Mouse (Mus musculus) lung, embryonic 16.5 days (tissue): ENCODE data around the gene Ppfibp2. TPM values are rescaled to one million over a fixed set of nuclear protein-coding genes. Genes with fewer than 3 reads are reported as not detected.
A peak's percentile ranks its signal among the peaks of the same experiment; 100 is the strongest.

Experiments
- ATAC-seq: fragments of 200-750 bp; cut with Nextera tagmentation; 2 replicates; pipeline ENCODE4 v1.8.0; 2017; ENCODE audit warnings: low read depth, mild to moderate bottlenecking, moderate library complexity
- H3K27ac ChIP-seq: fragments of 300-500 bp; sonication (generic); 2 replicates; pipeline ENCODE4 v1.5.1; 2014; ENCODE audit warnings: mild to moderate bottlenecking, control low read depth, low read length
- H3K27me3 ChIP-seq: fragments of 300-500 bp; sonication (generic); 2 replicates; pipeline ENCODE4 v1.6.1; 2014; ENCODE audit warnings: low read depth, low read length, mixed read lengths; ENCODE audit not compliant: control insufficient read depth, insufficient read depth
- H3K36me3 ChIP-seq: fragments of 300-500 bp; sonication (generic); 2 replicates; pipeline ENCODE4 v1.6.1; 2014; ENCODE audit warnings: low read length; ENCODE audit not compliant: control insufficient read depth, insufficient read depth
- H3K4me1 ChIP-seq: fragments of 300-500 bp; sonication (generic); replicated peaks from 2 replicates; pipeline ENCODE4 v1.6.1; 2014; ENCODE audit warnings: low read length, mixed read lengths; ENCODE audit not compliant: control insufficient read depth, insufficient read depth
- H3K4me2 ChIP-seq: fragments of 300-500 bp; sonication (generic); 2 replicates; pipeline ENCODE4 v1.6.1; 2014; ENCODE audit warnings: low read depth, low read length, control low read depth
- H3K4me3 ChIP-seq: fragments of 300-500 bp; sonication (generic); 2 replicates; pipeline ENCODE4 v1.5.1; 2014; ENCODE audit warnings: mild to moderate bottlenecking, low read length, control low read depth
- H3K9ac ChIP-seq: fragments of 300-500 bp; sonication (generic); 2 replicates; pipeline ENCODE4 v1.6.1; 2014; ENCODE audit warnings: low read length, control low read depth
- H3K9me3 ChIP-seq: fragments of 300-500 bp; sonication (generic); 2 replicates; pipeline ENCODE4 v1.6.1; 2016; ENCODE audit warnings: low read length; ENCODE audit not compliant: control insufficient read depth
- WGBS: fragments of 180-500 bp; shearing (Covaris S2); extraction: QIAGEN DNeasy Blood & Tissue Kit; methylation state at CpG from one replicate; pipeline ENCODE4 v1.1.7; 2014; 5-methylcytosine and 5-hydroxymethylcytosine counted together
- polyA plus RNA-seq: library from polyadenylated mRNA; unstranded; fragments of >200 nt; fragmentation: Nextera tagmentation; extraction: Ambion mirVana; gene quantifications from 2 replicates; pipeline ENCODE4 v1.2.1, GENCODE M21; 2015

Ppfibp2 gene
- polyA plus RNA-seq, 1 experiment from 2014 or later, result 9.2 TPM

DNA sequence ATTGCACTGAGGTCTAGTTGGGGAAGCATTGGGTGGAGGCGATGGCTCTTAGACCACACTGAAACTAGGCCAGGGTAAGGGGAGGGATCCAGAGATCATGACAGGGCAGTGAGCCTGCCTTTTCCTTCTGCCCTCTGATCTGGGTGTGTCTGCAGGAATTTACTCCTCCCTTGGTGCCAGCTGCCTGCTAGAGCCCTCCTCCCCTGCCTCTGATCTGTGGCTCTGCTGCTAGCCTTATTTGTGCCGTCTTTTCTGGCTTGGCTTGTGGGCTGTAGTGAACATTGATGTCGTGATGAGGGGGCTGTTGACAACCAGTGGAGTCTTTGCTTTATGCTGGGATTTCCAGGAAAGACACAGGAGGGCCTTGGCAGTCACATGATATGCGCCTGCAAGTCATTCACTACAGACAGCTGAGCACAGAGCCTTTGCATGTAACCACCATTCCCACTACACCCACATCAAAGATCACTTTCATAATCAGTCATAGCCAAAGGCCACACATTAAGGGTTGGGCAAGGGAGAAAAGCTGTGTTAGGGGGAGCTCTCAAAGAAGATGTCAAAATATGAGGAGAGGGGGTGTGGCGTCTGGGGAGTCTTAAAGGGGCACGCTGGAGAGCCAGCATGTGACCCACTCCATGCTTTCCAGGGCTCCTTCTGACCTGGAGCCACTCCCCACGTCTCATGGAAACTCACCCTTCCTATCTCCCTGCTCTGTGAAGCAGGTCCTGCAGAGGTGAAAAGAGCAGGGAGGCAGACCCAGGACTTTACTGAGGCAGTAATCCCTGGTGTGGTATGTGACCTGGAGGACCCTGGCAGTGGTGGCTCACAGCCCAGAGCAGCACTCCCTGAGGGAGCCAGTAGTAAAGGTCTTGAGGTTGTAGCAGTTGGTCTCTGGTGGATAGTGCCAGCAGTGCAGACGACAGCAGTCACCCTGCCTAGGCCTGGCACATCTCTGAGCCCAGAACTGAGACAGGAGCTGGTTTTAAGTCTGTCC lies 69.4 kb downstream of the Ppfibp2 start:
- 18% methylated on average over 8 of the region's 8 CpGs for WGBS
- Histone ChIP-seq H3K27me3 (no peaks in the 10 kb centered on the region), H3K4me2 (peak overlapping the region; percentile 59), H3K9me3 (no peaks in the 10 kb centered on the region), H3K4me3 (peak overlapping the region; percentile 50), H3K4me1 (peaks cover 35% of the 10 kb centered on the region), H3K27ac (peak overlapping the region; percentile 95), H3K36me3 (no peaks in the 10 kb centered on the region), H3K9ac (peak overlapping the region; percentile 71)
- ATAC-seq, result peak; percentile 70

DNA sequence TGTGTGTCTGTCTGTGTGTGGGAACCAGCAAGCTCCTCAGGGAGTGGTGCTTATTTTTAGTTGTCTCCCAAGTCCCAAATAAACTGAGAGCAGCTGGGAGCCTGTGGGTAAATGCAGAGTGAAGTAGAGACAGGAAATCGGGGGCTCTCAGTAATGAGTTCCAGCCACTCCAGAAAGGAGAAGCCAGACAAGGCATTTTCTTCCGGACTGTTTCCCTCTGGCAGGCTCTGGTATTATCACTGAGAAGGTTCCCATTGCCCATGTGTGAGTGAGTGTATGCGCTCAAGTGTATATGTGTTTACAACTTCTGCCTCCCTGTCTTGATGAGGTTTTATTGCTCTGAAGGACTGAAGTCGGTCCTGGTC lies 70.2 kb downstream of the Ppfibp2 start:
- H3K4me3 ChIP-seq, result peak overlapping the region; percentile 50
- H3K36me3 ChIP-seq, result no peaks in the 10 kb centered on the region
- peaks cover 35% of the 10 kb centered on the region for H3K4me1 ChIP-seq
- H3K27ac ChIP-seq, result peak overlapping the region; percentile 95
- 6% methylated on average over 4 of the region's 4 CpGs for WGBS
- H3K9ac ChIP-seq, result peak overlapping the region; percentile 71
- ATAC-seq, result peak; percentile 18; the same call in 1 of the 2 replicates
- H3K9me3 ChIP-seq, result no peaks in the 10 kb centered on the region
- peak overlapping the region; percentile 59 for H3K4me2 ChIP-seq
- H3K27me3 ChIP-seq, result no peaks in the 10 kb centered on the region

DNA sequence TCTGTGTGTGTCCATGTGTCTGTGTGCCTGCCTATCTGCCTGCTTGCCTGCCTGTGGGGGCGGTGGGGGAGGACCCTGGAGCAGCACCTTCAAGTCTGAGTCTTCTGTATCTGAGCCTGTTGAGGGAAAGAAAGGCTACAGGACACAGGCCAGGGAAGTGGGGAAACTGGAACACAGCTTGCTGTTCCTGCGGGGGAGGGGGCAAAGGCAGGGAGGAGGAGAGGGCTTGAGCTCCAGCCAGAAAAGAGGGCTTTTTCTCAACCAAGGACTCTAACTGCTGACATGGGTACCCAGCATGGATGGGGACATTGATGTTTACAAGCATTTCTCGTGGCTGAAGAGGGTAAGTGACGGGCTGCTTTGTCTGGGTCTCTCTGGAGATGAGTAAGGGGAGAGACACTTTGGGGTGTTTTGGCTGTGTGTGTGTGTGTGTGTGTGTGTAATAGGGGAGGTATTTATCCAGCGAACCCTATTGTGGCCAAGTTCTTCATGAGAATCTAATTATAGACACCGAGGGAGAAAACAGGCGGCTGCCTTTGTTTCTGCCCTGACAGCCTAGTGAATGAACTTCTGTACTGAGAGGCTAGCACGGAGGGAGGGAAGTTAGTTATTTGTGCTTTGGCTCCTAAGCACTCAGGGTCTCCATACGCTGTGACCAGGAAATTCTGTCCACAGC lies 70.7 kb downstream of the Ppfibp2 start:
- peak; percentile 31 for ATAC-seq
- H3K4me2 ChIP-seq, result peak overlapping the region; percentile 59

DNA sequence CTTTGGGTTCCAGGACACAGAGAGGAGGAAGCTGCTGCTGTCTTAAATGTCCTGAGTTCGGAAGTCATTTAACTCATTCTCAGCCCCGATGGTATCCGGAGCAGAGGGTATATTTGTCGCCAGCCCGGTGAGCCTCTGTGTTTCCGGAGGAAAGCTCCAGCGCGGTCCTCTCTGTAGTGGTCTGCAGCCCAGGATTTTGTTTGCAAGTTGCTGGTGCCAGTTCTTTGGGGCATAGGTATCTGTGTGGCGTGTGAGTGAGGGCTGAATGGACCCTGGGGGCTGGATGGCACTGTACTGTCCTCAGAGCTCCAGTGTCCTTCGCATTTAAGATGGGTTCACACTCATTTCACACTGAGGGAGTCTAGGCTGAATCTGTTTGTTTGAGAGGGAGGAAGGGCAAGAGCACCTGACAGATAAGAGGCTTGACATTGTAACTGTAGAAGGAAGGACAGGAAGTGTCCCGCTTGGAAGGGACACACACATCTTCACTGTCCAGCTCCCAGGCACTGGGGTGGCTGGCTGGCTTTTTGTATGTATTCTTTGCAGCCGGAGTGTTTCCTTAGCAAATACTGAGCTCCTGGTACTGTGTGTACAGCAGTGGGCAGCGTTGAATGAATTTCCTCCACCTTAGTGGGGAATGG lies 71.4 kb downstream of the Ppfibp2 start:
- peak; percentile 2; the same call in 1 of the 2 replicates for ATAC-seq
- Histone ChIP-seq H3K4me2 (peak overlapping the region; percentile 59), H3K9ac (peak overlapping the region; percentile 71), H3K36me3 (no peaks in the 10 kb centered on the region), H3K27ac (peak overlapping the region; percentile 95), H3K4me1 (peaks cover 34% of the 10 kb centered on the region), H3K9me3 (no peaks in the 10 kb centered on the region), H3K4me3 (peak overlapping the region; percentile 50), H3K27me3 (no peaks in the 10 kb centered on the region)
- 21% methylated on average over 13 of the region's 13 CpGs for WGBS

More for the DNA sequence above, 70.7 kb downstream of the Ppfibp2 start:
- no peaks in the 10 kb centered on the region for H3K36me3 ChIP-seq
- H3K4me3 ChIP-seq, result peak overlapping the region; percentile 50
- H3K9ac ChIP-seq, result peak overlapping the region; percentile 71
- H3K9me3 ChIP-seq, result no peaks in the 10 kb centered on the region
- no peaks in the 10 kb centered on the region for H3K27me3 ChIP-seq
- WGBS, result 10% methylated on average over 9 of the region's 9 CpGs
- peak overlapping the region; percentile 95 for H3K27ac ChIP-seq
- peaks cover 35% of the 10 kb centered on the region for H3K4me1 ChIP-seq

DNA sequence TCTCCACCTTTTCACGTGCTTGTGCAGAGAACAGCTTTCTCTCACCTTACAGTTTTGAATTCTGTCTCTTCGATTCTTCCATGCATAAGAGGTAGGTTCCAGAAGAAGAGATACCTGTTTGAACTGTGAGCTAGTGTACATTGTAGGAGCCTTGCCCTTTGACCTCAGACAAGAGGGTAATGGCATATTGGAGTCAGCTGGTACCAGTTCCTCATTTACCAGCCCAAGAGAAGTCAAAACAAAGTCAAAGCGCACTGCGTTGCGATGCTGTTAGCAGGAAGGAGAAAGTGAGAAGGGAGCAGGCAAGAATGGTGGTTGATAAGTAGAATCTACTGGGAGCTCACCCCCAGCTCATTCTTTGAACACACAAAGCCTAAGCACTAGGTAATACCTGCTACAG lies 73.5 kb downstream of the Ppfibp2 start:
- H3K27ac ChIP-seq, result no peak overlapping the region
- H3K4me2 ChIP-seq, result no peak overlapping the region
- no peak for ATAC-seq
- H3K27me3 ChIP-seq, result no peaks in the 10 kb centered on the region
- no peak overlapping the region for H3K9ac ChIP-seq
- no peak overlapping the region for H3K4me3 ChIP-seq
- H3K9me3 ChIP-seq, result no peaks in the 10 kb centered on the region
- no peaks in the 10 kb centered on the region for H3K36me3 ChIP-seq
- peaks cover 18% of the 10 kb centered on the region for H3K4me1 ChIP-seq
- WGBS, result 75% methylated on average over 5 of the region's 5 CpGs

DNA sequence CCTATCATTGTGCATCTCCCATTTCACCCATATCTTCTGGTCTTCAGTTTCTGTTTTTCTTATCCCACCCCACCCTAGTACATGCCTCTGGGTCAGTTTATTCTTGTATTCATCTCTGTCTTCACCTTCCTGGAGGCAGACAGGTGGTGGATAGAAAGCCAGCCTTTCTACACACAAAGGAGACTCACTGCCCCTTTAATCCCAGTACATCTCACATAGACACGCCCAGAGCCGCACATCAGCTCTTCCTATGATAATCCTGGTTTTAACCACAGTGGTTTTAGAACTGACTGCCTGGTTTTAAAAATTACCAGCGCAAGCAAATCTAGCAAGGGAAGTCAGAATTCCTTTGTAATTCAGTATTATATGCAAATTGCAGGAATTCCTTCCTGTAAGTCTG lies 80.2 kb downstream of the Ppfibp2 start:
- Histone ChIP-seq H3K27ac (no peak overlapping the region), H3K9ac (no peak overlapping the region)

DNA sequence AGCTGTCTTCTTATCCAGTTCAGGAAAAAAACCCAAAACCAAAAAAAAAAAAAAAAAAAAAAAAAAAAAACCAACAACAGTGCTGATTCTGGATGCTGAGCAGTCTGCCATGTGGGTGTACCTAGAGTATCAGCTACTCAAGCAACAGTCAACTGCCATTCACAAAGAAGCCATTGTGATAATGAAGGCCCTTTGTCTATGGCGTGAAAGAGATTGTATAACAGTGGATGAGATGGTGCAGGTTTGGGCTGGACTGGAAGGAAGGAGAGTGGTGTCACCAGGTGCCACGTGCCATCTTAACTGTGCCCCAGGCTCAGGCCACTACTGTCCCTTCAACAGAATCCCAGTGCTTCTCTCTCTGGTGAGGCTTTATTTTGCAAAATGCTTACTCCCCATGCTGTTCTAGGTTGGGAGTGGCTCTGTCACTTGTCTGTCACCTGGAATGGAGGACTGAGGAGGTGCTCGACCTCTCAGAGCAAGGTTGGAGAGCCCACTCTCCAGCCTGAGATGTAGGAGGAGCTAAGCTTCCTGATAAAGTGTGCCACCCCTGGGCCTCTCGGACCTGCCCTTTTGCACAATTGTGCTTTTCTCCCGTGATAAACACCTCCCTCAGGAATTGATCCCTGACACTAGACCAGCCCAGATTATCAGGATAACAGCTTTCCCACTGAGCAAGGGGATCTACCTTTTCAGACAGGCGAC lies 85.3 kb downstream of the Ppfibp2 start:
- Histone ChIP-seq H3K27me3 (no peaks in the 10 kb centered on the region), H3K4me1 (peaks cover 15% of the 10 kb centered on the region), H3K9ac (no peak overlapping the region), H3K36me3 (no peaks in the 10 kb centered on the region), H3K9me3 (no peaks in the 10 kb centered on the region), H3K4me3 (no peak overlapping the region), H3K27ac (peak overlapping the region; percentile 29), H3K4me2 (no peak overlapping the region)
- 33% methylated on average over 6 of the region's 6 CpGs for WGBS
- ATAC-seq, result peak; percentile 56

More for the DNA sequence above, 80.2 kb downstream of the Ppfibp2 start:
- H3K4me1 ChIP-seq, result peaks cover 6% of the 10 kb centered on the region
- no peak overlapping the region for H3K4me3 ChIP-seq
- H3K9me3 ChIP-seq, result no peaks in the 10 kb centered on the region
- ATAC-seq, result no peak
- 68% methylated on average over 3 of the region's 3 CpGs for WGBS
- H3K4me2 ChIP-seq, result no peak overlapping the region
- no peaks in the 10 kb centered on the region for H3K27me3 ChIP-seq
- no peaks in the 10 kb centered on the region for H3K36me3 ChIP-seq

DNA sequence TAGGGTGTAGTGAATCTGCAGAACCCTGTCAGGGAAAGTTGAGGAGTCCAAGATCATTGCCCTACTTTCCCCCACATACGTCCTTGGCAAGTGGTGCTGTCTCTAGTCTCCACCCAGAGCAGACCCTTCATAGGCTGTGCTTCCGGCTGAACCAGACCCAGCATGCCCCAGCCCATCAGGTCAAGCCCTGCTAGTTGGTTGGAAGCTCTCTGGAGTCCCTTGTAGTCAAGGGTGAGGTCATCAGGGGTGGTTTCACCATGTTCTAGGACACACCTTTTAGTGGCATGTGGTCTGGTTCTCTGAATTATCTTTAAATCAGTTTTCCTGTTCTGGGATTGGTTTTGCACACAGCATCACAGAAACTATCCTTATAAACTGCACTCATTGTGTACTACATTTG lies 86.3 kb downstream of the Ppfibp2 start:
- no peak for ATAC-seq
- H3K27me3 ChIP-seq, result no peaks in the 10 kb centered on the region
- H3K4me1 ChIP-seq, result peaks cover 12% of the 10 kb centered on the region
- 50% methylated on average over 2 of the region's 2 CpGs for WGBS
- no peaks in the 10 kb centered on the region for H3K36me3 ChIP-seq
- H3K27ac ChIP-seq, result peak overlapping the region; percentile 27; the same call in 1 of the 2 replicates
- no peaks in the 10 kb centered on the region for H3K9me3 ChIP-seq
- H3K4me2 ChIP-seq, result no peak overlapping the region
- H3K4me3 ChIP-seq, result no peak overlapping the region
- H3K9ac ChIP-seq, result no peak overlapping the region
